Mouse (Mus musculus) liver, embryonic 16.5 days (tissue): ENCODE measurements around the gene Rad23a. TPM values are rescaled to one million over a fixed set of nuclear protein-coding genes. Genes with fewer than 3 reads are reported as not detected.

ENCODE experiments used
- ATAC-seq: fragments of 200-750 bp; cut with Nextera tagmentation; 2 replicates; pipeline ENCODE4 v1.8.0; 2017; ENCODE audit warnings: low read depth, mild to moderate bottlenecking, moderate number of reproducible peaks, moderate library complexity
- H3K27ac ChIP-seq: fragments of 300-500 bp; sonication (generic); 2 replicates; pipeline ENCODE4 v1.5.1; 2014; ENCODE audit warnings: mild to moderate bottlenecking, low read length
- H3K27me3 ChIP-seq: fragments of 300-500 bp; sonication (generic); 2 replicates; pipeline ENCODE4 v1.6.1; 2014; ENCODE audit warnings: low read depth, low read length, mixed read lengths; ENCODE audit not compliant: control insufficient read depth, insufficient read depth
- H3K36me3 ChIP-seq: fragments of 300-500 bp; sonication (generic); 2 replicates; pipeline ENCODE4 v1.6.1; 2014; ENCODE audit warnings: mild to moderate bottlenecking; ENCODE audit not compliant: control insufficient read depth, insufficient read depth
- H3K4me1 ChIP-seq: fragments of 300-500 bp; sonication (generic); 2 replicates; pipeline ENCODE4 v1.6.1; 2014; ENCODE audit warnings: low read depth, low read length, mixed read lengths; ENCODE audit not compliant: control insufficient read depth
- H3K4me2 ChIP-seq: fragments of 300-500 bp; sonication (generic); 2 replicates; pipeline ENCODE4 v1.6.1; 2014; ENCODE audit warnings: low read depth, low read length, mixed read lengths
- H3K4me3 ChIP-seq: fragments of 300-500 bp; sonication (generic); 2 replicates; pipeline ENCODE4 v1.5.1; 2014; ENCODE audit warnings: low read depth, mild to moderate bottlenecking, low read length
- H3K9ac ChIP-seq: fragments of 300-500 bp; sonication (generic); 2 replicates; pipeline ENCODE4 v1.6.1; 2014; ENCODE audit warnings: low read depth, low read length
- H3K9me3 ChIP-seq: fragments of 300-500 bp; sonication (generic); replicated peaks from 2 replicates; pipeline ENCODE4 v1.6.1; 2016; ENCODE audit warnings: low read length; ENCODE audit not compliant: control insufficient read depth
- WGBS: fragments of 180-500 bp; shearing (Covaris S2); extraction: QIAGEN DNeasy Blood & Tissue Kit; methylation state at CpG from one replicate; pipeline ENCODE4 v1.1.7; 2014; ENCODE audit not compliant: insufficient replicate concordance; 5-methylcytosine and 5-hydroxymethylcytosine counted together
- polyA plus RNA-seq: library from polyadenylated mRNA; unstranded; fragments of >200 nt; fragmentation: Nextera tagmentation; extraction: Ambion mirVana; gene quantifications from 2 replicates; pipeline ENCODE4 v1.2.1, GENCODE M21; 2015

Rad23a gene
- polyA plus RNA-seq = 294 and 307 TPM in 2 replicates

- peaks cover 72% of the 10 kb centered on the region for H3K36me3 ChIP-seq
- ATAC-seq = peak; percentile 84
- H3K27ac ChIP-seq = peak within 1 kb of the TSS; percentile 97
- H3K9ac ChIP-seq = peak within 1 kb of the TSS; percentile 96
- under 1% methylated on average over 55 of the region's 55 CpGs for WGBS
- no peaks in the 10 kb centered on the region for H3K9me3 ChIP-seq
- peak within 1 kb of the TSS; percentile 89 for H3K4me3 ChIP-seq
- peaks cover 66% of the 10 kb centered on the region for H3K4me1 ChIP-seq
- peak within 1 kb of the TSS; percentile 75 for H3K4me2 ChIP-seq
- no peaks in the 10 kb centered on the region for H3K27me3 ChIP-seq
Measured at GRCm38 (mm10) chr8:84840248-84840999, at the start of gene Rad23a. Gene Rad23a, minus strand, starts transcription at chr8:84840665.

- Histone ChIP-seq H3K4me1 (peaks cover 16% of the 10 kb centered on the region), H3K4me3 (no peak overlapping the region), H3K9me3 (no peaks in the 10 kb centered on the region), H3K9ac (no peak overlapping the region), H3K36me3 (peaks cover 25% of the 10 kb centered on the region), H3K27me3 (no peaks in the 10 kb centered on the region), H3K4me2 (no peak overlapping the region), H3K27ac (no peak overlapping the region; the same call in 1 of the 2 replicates)
- ATAC-seq = no peak
- WGBS = 82% methylated on average over 1 of the region's 1 CpGs
Measured at GRCm38 (mm10) chr8:84889141-84889540, 48.7 kb upstream of the Rad23a start.

DNA sequence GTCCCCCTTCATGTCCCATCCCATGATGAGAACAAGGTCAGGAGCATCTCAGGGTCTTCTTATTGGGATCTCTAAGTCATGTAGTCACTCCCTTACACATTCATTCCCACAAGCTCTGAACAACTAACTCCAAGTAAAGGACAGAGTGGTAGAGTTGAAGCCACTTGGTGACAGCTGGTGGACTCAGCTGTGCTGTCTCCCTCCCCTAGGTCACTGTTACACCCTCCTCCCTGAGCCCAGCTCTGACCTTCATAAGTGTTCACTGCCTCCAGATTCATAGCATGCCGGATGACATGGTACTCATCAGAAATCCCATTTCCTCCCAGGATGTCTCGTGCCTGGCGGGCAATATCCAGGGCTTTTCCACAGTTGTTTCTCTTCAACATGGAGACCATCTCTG, 47.8 kb upstream of the Rad23a start:
- 86% methylated on average over 3 of the region's 3 CpGs for WGBS

GRCm38 (mm10) chr8:84884728-84885127, 44.3 kb upstream of the Rad23a start:
- no peak for ATAC-seq
- H3K9ac ChIP-seq = no peak overlapping the region
- no peaks in the 10 kb centered on the region for H3K9me3 ChIP-seq
- 56% methylated on average over 4 of the region's 4 CpGs for WGBS
- no peak overlapping the region for H3K27ac ChIP-seq
- peaks cover 6% of the 10 kb centered on the region for H3K4me1 ChIP-seq
- no peaks in the 10 kb centered on the region for H3K27me3 ChIP-seq
- no peak overlapping the region for H3K4me3 ChIP-seq
- H3K4me2 ChIP-seq = no peak overlapping the region
- H3K36me3 ChIP-seq = peaks cover 28% of the 10 kb centered on the region

More for the DNA sequence above, 47.8 kb upstream of the Rad23a start:
- no peaks in the 10 kb centered on the region for H3K9me3 ChIP-seq
- peaks cover 13% of the 10 kb centered on the region for H3K4me1 ChIP-seq
- no peak overlapping the region for H3K4me2 ChIP-seq
- H3K27ac ChIP-seq = no peak overlapping the region
- no peak for ATAC-seq
- H3K36me3 ChIP-seq = peaks cover 28% of the 10 kb centered on the region
- H3K9ac ChIP-seq = no peak overlapping the region
- H3K27me3 ChIP-seq = no peaks in the 10 kb centered on the region
- H3K4me3 ChIP-seq = no peak overlapping the region

GRCm38 (mm10) chr8:84878915-84879314, 38.5 kb upstream of the Rad23a start:
- Histone ChIP-seq H3K4me1 (peaks cover 15% of the 10 kb centered on the region), H3K4me2 (no peak overlapping the region), H3K9me3 (no peaks in the 10 kb centered on the region), H3K27ac (no peak overlapping the region), H3K4me3 (no peak overlapping the region), H3K9ac (no peak overlapping the region), H3K27me3 (no peaks in the 10 kb centered on the region), H3K36me3 (0 out of 2 replicates have a peak, but pooled peaks cover 3% of the 10 kb centered on the region)
- WGBS = 58% methylated on average over 1 of the region's 1 CpGs
- peak; percentile 74 for ATAC-seq

GRCm38 (mm10) chr8:84877297-84878035, 37.0 kb upstream of the Rad23a start:
- H3K4me2 ChIP-seq = no peak overlapping the region
- no peaks in the 10 kb centered on the region for H3K9me3 ChIP-seq
- H3K4me1 ChIP-seq = peaks cover 29% of the 10 kb centered on the region
- no peaks in the 10 kb centered on the region for H3K36me3 ChIP-seq
- H3K27ac ChIP-seq = no peak overlapping the region
- H3K9ac ChIP-seq = no peak overlapping the region
- no peak for ATAC-seq
- no peak overlapping the region for H3K4me3 ChIP-seq
- 61% methylated on average over 3 of the region's 3 CpGs for WGBS
- H3K27me3 ChIP-seq = no peaks in the 10 kb centered on the region

- WGBS = 57% methylated on average over 3 of the region's 3 CpGs
- H3K4me1 ChIP-seq = peaks cover 40% of the 10 kb centered on the region
- H3K27ac ChIP-seq = peak overlapping the region; percentile 66
- no peaks in the 10 kb centered on the region for H3K9me3 ChIP-seq
- H3K4me2 ChIP-seq = no peak overlapping the region
- ATAC-seq = peak; percentile 35
- H3K4me3 ChIP-seq = no peak overlapping the region
- no peaks in the 10 kb centered on the region for H3K27me3 ChIP-seq
- H3K36me3 ChIP-seq = no peaks in the 10 kb centered on the region
- no peak overlapping the region for H3K9ac ChIP-seq
Measured at GRCm38 (mm10) chr8:84874339-84874738, 33.9 kb upstream of the Rad23a start.

DNA sequence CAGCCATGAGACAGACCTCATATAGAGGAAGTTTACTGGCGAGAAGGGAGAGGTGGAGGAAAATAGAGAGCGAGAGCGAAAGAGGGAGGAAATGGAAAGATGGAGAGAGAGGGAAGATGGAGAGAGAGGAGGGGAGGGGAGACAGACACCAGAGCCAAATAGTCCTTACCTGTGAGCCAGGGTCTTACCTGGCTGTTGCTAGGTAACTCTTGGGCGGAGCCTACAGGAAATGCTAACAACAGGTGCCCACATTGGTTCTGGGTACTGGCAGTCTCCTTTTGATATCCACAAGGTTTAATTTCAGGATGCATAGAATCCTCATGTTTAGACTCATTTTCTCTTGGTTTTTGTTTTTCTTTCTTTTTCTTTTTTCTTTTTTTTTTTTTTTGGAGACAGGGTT, 32.6 kb upstream of the Rad23a start:
- Histone ChIP-seq H3K4me2 (peak overlapping the region; percentile 100), H3K4me3 (peak overlapping the region; percentile 71), H3K27me3 (no peaks in the 10 kb centered on the region), H3K4me1 (peaks cover 34% of the 10 kb centered on the region), H3K9me3 (no peaks in the 10 kb centered on the region), H3K27ac (no peak overlapping the region; the same call in 1 of the 2 replicates), H3K36me3 (peaks cover 9% of the 10 kb centered on the region), H3K9ac (peak overlapping the region; percentile 78)
- 66% methylated on average over 4 of the region's 4 CpGs for WGBS
- ATAC-seq = no peak
